Mouse (Mus musculus): Measurements from ENCODE around the gene Lmod3. TPM values are rescaled to one million over a fixed set of nuclear protein-coding genes. Genes with fewer than 3 reads are reported as not detected.

The Lmod3 gene
- polyA plus RNA-seq, 1 experiment from 2014 or later = 0.11 TPM

- no peak for TF ChIP-seq EP300 (IDR thresholded peaks at IDR 0.05; ENCODE audit: low read depth)
- H3K27ac ChIP-seq (ENCODE audit: low read depth) = no peak overlapping the region
- H3K36me3 ChIP-seq (replicated peaks; ENCODE audit: insufficient read depth, low read length) = no peaks in the 10 kb centered on the region
- no peak overlapping the region for H3K4me3 ChIP-seq (ENCODE audit: low read depth, low read length)
- H3K4me2 ChIP-seq (ENCODE audit: low read depth, low read length) = no peak overlapping the region
- H3K9me3 ChIP-seq (ENCODE audit: low read length) = no peaks in the 10 kb centered on the region
- DNase-seq (no peak), ATAC-seq (no peak)
- H3K27me3 ChIP-seq (ENCODE audit: insufficient read depth, low read length) = no peaks in the 10 kb centered on the region
- H3K4me1 ChIP-seq (ENCODE audit: insufficient read depth) = peaks cover 31% of the 10 kb centered on the region
- H3K9ac ChIP-seq (replicated peaks) = no peak overlapping the region
- 37% methylated on average over 3 of the region's 3 CpGs for WGBS (ENCODE audit: insufficient replicate concordance)
Observed at GRCm38 (mm10) chr6:97208406-97208805, 44.2 kb downstream of the Lmod3 start.

GRCm38 (mm10) chr6:97207085-97207484, 45.5 kb downstream of the Lmod3 start:
- H3K4me1 ChIP-seq (ENCODE audit: insufficient read depth) = peaks cover 28% of the 10 kb centered on the region
- DNase-seq = no peak
- no peak overlapping the region for H3K4me2 ChIP-seq (ENCODE audit: low read depth, low read length)
- H3K36me3 ChIP-seq (replicated peaks; ENCODE audit: insufficient read depth, low read length) = no peaks in the 10 kb centered on the region
- no peak overlapping the region for H3K27ac ChIP-seq (ENCODE audit: low read depth)
- no peak overlapping the region for H3K4me3 ChIP-seq (ENCODE audit: low read depth, low read length)
- no peaks in the 10 kb centered on the region for H3K27me3 ChIP-seq (ENCODE audit: insufficient read depth, low read length)
- ATAC-seq = no peak
- no peak overlapping the region for H3K9ac ChIP-seq (replicated peaks)
- 56% methylated on average over 4 of the region's 4 CpGs for WGBS (ENCODE audit: insufficient replicate concordance)
- no peaks in the 10 kb centered on the region for H3K9me3 ChIP-seq (ENCODE audit: low read length)
- no peak for TF ChIP-seq CTCF (IDR thresholded peaks at IDR 0.05; ENCODE audit: low read depth)
- no peak for TF ChIP-seq EP300 (IDR thresholded peaks at IDR 0.05; ENCODE audit: low read depth)

- Histone ChIP-seq H3K9ac (replicated peaks) (peak within 1 kb of the TSS; percentile 99), H3K4me2 (ENCODE audit: low read depth, low read length) (peak within 1 kb of the TSS; percentile 91), H3K4me1 (ENCODE audit: insufficient read depth) (peaks cover 25% of the 10 kb centered on the region), H3K27ac (ENCODE audit: low read depth) (peak within 1 kb of the TSS; percentile 93), H3K27me3 (ENCODE audit: insufficient read depth, low read length) (no peaks in the 10 kb centered on the region), H3K4me3 (ENCODE audit: low read depth, low read length) (peak within 1 kb of the TSS; percentile 98), H3K9me3 (ENCODE audit: low read length) (no peaks in the 10 kb centered on the region), H3K36me3 (replicated peaks; ENCODE audit: insufficient read depth, low read length) (no peaks in the 10 kb centered on the region)
- WGBS (ENCODE audit: insufficient replicate concordance) = 1% methylated on average over 37 of the region's 38 CpGs
- TF ChIP-seq CTCF (IDR thresholded peaks at IDR 0.05; ENCODE audit: low read depth) (no peak), EP300 (IDR thresholded peaks at IDR 0.05; ENCODE audit: low read depth) (peak; percentile 25; the same call in 1 of the 2 replicates)
- DNase-seq (peak; percentile 100), ATAC-seq (peak; percentile 99)
Observed at GRCm38 (mm10) chr6:97205439-97205885, 47.1 kb downstream of the Lmod3 start, which contains the start of gene Uba3. Gene Uba3 (minus strand): TSS chr6:97205647.

GRCm38 (mm10) chr6:97204952-97205351, 47.6 kb downstream of the Lmod3 start:
- peak; percentile 56 for DNase-seq
- under 1% methylated on average over 16 of the region's 16 CpGs for WGBS (ENCODE audit: insufficient replicate concordance)
- peaks cover 22% of the 10 kb centered on the region for H3K4me1 ChIP-seq (ENCODE audit: insufficient read depth)

GRCm38 (mm10) chr6:97204252-97204869, 48.2 kb downstream of the Lmod3 start:
- peak overlapping the region; percentile 91 for H3K4me2 ChIP-seq (ENCODE audit: low read depth, low read length)
- TF ChIP-seq CTCF (IDR thresholded peaks at IDR 0.05; ENCODE audit: low read depth) (no peak), EP300 (IDR thresholded peaks at IDR 0.05; ENCODE audit: low read depth) (no peak)
- no peaks in the 10 kb centered on the region for H3K9me3 ChIP-seq (ENCODE audit: low read length)
- peak overlapping the region; percentile 98 for H3K4me3 ChIP-seq (ENCODE audit: low read depth, low read length)
- peaks cover 18% of the 10 kb centered on the region for H3K4me1 ChIP-seq (ENCODE audit: insufficient read depth)
- H3K36me3 ChIP-seq (replicated peaks; ENCODE audit: insufficient read depth, low read length) = no peaks in the 10 kb centered on the region; the same call in 1 of the 2 replicates
- no peaks in the 10 kb centered on the region for H3K27me3 ChIP-seq (ENCODE audit: insufficient read depth, low read length)
- H3K9ac ChIP-seq (replicated peaks) = peak overlapping the region; percentile 99
- WGBS (ENCODE audit: insufficient replicate concordance) = 13% methylated on average over 9 of the region's 9 CpGs
- H3K27ac ChIP-seq (ENCODE audit: low read depth) = peak overlapping the region; percentile 93
- ATAC-seq = no peak
- no peak for DNase-seq

More at GRCm38 (mm10) chr6:97204952-97205351, 47.6 kb downstream of the Lmod3 start:
- peak; percentile 41 for ATAC-seq
- peak overlapping the region; percentile 93 for H3K27ac ChIP-seq (ENCODE audit: low read depth)
- H3K4me2 ChIP-seq (ENCODE audit: low read depth, low read length) = peak overlapping the region; percentile 91
- H3K27me3 ChIP-seq (ENCODE audit: insufficient read depth, low read length) = no peaks in the 10 kb centered on the region
- H3K36me3 ChIP-seq (replicated peaks; ENCODE audit: insufficient read depth, low read length) = no peaks in the 10 kb centered on the region
- H3K9ac ChIP-seq (replicated peaks) = peak overlapping the region; percentile 99
- H3K4me3 ChIP-seq (ENCODE audit: low read depth, low read length) = peak overlapping the region; percentile 98
- H3K9me3 ChIP-seq (ENCODE audit: low read length) = no peaks in the 10 kb centered on the region
- no peak for TF ChIP-seq EP300 (IDR thresholded peaks at IDR 0.05; ENCODE audit: low read depth)
- no peak for TF ChIP-seq CTCF (IDR thresholded peaks at IDR 0.05; ENCODE audit: low read depth)

- H3K4me3 ChIP-seq (ENCODE audit: low read depth, low read length) = no peak overlapping the region
- H3K9me3 ChIP-seq (ENCODE audit: low read length) = no peaks in the 10 kb centered on the region
- ATAC-seq = no peak
- H3K27ac ChIP-seq (ENCODE audit: low read depth) = no peak overlapping the region
- WGBS (ENCODE audit: insufficient replicate concordance) = 74% methylated on average over 3 of the region's 3 CpGs
- H3K9ac ChIP-seq (replicated peaks) = no peak overlapping the region
- peaks cover 18% of the 10 kb centered on the region for H3K4me1 ChIP-seq (ENCODE audit: insufficient read depth)
- no peak overlapping the region for H3K4me2 ChIP-seq (ENCODE audit: low read depth, low read length)
- H3K27me3 ChIP-seq (ENCODE audit: insufficient read depth, low read length) = no peaks in the 10 kb centered on the region
- peaks cover 9% of the 10 kb centered on the region for H3K36me3 ChIP-seq (replicated peaks; ENCODE audit: insufficient read depth, low read length)
- TF ChIP-seq CTCF (IDR thresholded peaks at IDR 0.05; ENCODE audit: low read depth) (no peak), EP300 (IDR thresholded peaks at IDR 0.05; ENCODE audit: low read depth) (no peak)
- no peak for DNase-seq
Observed at GRCm38 (mm10) chr6:97202477-97202876, 50.1 kb downstream of the Lmod3 start.
